Mouse (Mus musculus) heart, embryonic 12.5 days (tissue): ENCODE measurements at regions not wholly inside any gene's neighbourhood (a gene's known extent, or its start where the extent isn't known, plus 50 kb on each side); places are given as distances from the start of the nearest gene placed in this dataset.

Source experiments
- ATAC-seq: fragments of 200-750 bp; cut with Nextera tagmentation; 2 replicates; pipeline ENCODE4 v1.8.0; 2017; ENCODE audit warnings: moderate TSS enrichment, moderate library complexity; ENCODE audit not compliant: insufficient number of reproducible peaks, low FRiP score
- H3K27ac ChIP-seq: fragments of 300-500 bp; sonication (generic); 2 replicates; pipeline ENCODE4 v1.5.1; 2016; ENCODE audit warnings: mild to moderate bottlenecking, moderate library complexity; ENCODE audit not compliant: poor library complexity, severe bottlenecking
- H3K27me3 ChIP-seq: fragments of 300-500 bp; sonication (generic); replicated peaks from 2 replicates; pipeline ENCODE4 v1.6.1; 2016; ENCODE audit warnings: mild to moderate bottlenecking, moderate library complexity
- H3K36me3 ChIP-seq: fragments of 300-500 bp; sonication (generic); 2 replicates; pipeline ENCODE4 v1.6.1; 2016; ENCODE audit warnings: mild to moderate bottlenecking, moderate library complexity
- H3K4me1 ChIP-seq: fragments of 300-500 bp; sonication (generic); replicated peaks from 2 replicates; pipeline ENCODE4 v1.6.1; 2016; ENCODE audit warnings: mild to moderate bottlenecking
- H3K4me2 ChIP-seq: fragments of 300-500 bp; sonication (generic); 2 replicates; pipeline ENCODE4 v1.6.1; 2016; ENCODE audit warnings: mild to moderate bottlenecking, moderate library complexity
- H3K4me3 ChIP-seq: fragments of 300-500 bp; sonication (generic); 2 replicates; pipeline ENCODE4 v1.5.1; 2016; ENCODE audit warnings: mild to moderate bottlenecking
- H3K9ac ChIP-seq: fragments of 300-500 bp; sonication (generic); 2 replicates; pipeline ENCODE4 v1.6.1; 2016; ENCODE audit warnings: mild to moderate bottlenecking, moderate library complexity
- H3K9me3 ChIP-seq: fragments of 300-500 bp; sonication (generic); replicated peaks from 2 replicates; pipeline ENCODE4 v1.6.1; 2016; ENCODE audit warnings: mild to moderate bottlenecking, moderate library complexity
- WGBS: fragments of 180-500 bp; shearing (Covaris S2); methylation state at CpG from one replicate; pipeline ENCODE4 v1.1.7; 2016; 5-methylcytosine and 5-hydroxymethylcytosine counted together

DNA sequence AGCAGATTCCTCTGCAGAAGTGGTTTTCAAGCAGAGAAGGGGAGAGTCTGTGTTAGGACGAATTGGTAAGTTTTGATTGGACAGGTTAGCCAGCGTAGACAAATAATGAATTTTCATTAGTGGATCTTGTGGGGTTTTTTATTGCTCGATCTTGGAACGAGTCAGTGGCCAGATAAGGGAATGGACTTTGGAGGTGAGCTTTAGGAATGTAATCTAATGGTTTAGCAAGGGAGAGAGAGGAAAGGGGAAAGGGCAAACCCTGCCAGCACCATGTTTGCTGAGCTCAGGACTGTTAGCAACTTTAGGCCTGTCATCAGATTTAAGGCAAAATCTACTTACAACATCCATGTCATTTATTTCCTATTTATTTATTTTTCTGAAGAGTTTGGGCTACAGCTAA is 464.1 kb downstream of the Zfp619 start:
- ATAC-seq = no peak
- WGBS = 75% methylated on average over 4 of the region's 4 CpGs
- Histone ChIP-seq H3K4me1 (0 out of 2 replicates have a peak, but pooled peaks cover 3% of the 10 kb centered on the region), H3K9ac (no peak overlapping the region), H3K27me3 (no peaks in the 10 kb centered on the region), H3K9me3 (no peaks in the 10 kb centered on the region), H3K27ac (no peak overlapping the region), H3K4me2 (no peak overlapping the region), H3K4me3 (no peak overlapping the region), H3K36me3 (no peaks in the 10 kb centered on the region)
